ENCODE assay signal across 8 mouse cellular contexts in genomic region chr9:90162926-90163748, GRCm38 (mm10). TPM values are rescaled to one million over a fixed set of nuclear protein-coding genes. Genes with fewer than 3 reads are reported as not detected.
A peak's percentile ranks its signal among the peaks of the same experiment; 100 is the strongest.
DNase-seq lines count a peak whose midpoint lies in the region; ATAC-seq and TF ChIP-seq lines count a peak whose summit lies in the region.

Gene Adamts7 (plus strand): TSS chr9:90163069.

- peaks cover 3% of the 10 kb centered on the region for H3K9me3 ChIP-seq in heart, embryonic 12.5 days (replicated peaks)
- H3K9me3 ChIP-seq in kidney, embryonic 15.5 days (replicated peaks), result no peaks in the 10 kb centered on the region
- H3K9me3 ChIP-seq in neural tube, embryonic 15.5 days (replicated peaks), result 0 out of 2 replicates have a peak, but pooled peaks cover 3% of the 10 kb centered on the region

- peak; percentile 51 for ATAC-seq in heart, embryonic 12.5 days (ENCODE audit: insufficient number of reproducible peaks, low FRiP score)
- ATAC-seq in kidney, embryonic 15.5 days (replicated peaks; ENCODE audit: low FRiP score), result peak; percentile 80
- ATAC-seq in neural tube, embryonic 15.5 days (ENCODE audit: low FRiP score), result peak; percentile 81

- under 1% methylated on average over 56 of the region's 60 CpGs for WGBS in heart, embryonic 12.5 days
- WGBS in kidney, embryonic 15.5 days, result under 1% methylated on average over 52 of the region's 60 CpGs
- WGBS in lung, adult 2 months, result under 1% methylated on average over 55 of the region's 60 CpGs
- 1% methylated on average over 58 of the region's 60 CpGs for WGBS in neural tube, embryonic 15.5 days

- H3K4me1 ChIP-seq in heart, embryonic 12.5 days (replicated peaks), result peaks cover 16% of the 10 kb centered on the region; the same call in 1 of the 2 replicates
- peaks cover 17% of the 10 kb centered on the region for H3K4me1 ChIP-seq in kidney, embryonic 15.5 days
- peaks cover 3% of the 10 kb centered on the region; the same call in 1 of the 2 replicates for H3K4me1 ChIP-seq in lung, adult 2 months (ENCODE audit: control insufficient read depth, insufficient read depth, low read length)
- peaks cover 25% of the 10 kb centered on the region for H3K4me1 ChIP-seq in neural tube, embryonic 15.5 days

- no peaks in the 10 kb centered on the region for H3K36me3 ChIP-seq in heart, embryonic 12.5 days
- H3K36me3 ChIP-seq in kidney, embryonic 15.5 days, result no peaks in the 10 kb centered on the region
- 0 out of 2 replicates have a peak, but pooled peaks cover 2% of the 10 kb centered on the region for H3K36me3 ChIP-seq in neural tube, embryonic 15.5 days

- H3K27ac ChIP-seq in heart, embryonic 12.5 days (ENCODE audit: poor library complexity, severe bottlenecking), result no peak within 1 kb of the TSS
- peak within 1 kb of the TSS; percentile 67 for H3K27ac ChIP-seq in kidney, embryonic 15.5 days
- H3K27ac ChIP-seq in neural tube, embryonic 15.5 days (replicated peaks), result peak within 1 kb of the TSS; percentile 75

- peak within 1 kb of the TSS; percentile 70 for H3K4me3 ChIP-seq in heart, embryonic 12.5 days
- peak within 1 kb of the TSS; percentile 64 for H3K4me3 ChIP-seq in kidney, embryonic 15.5 days (replicated peaks)
- H3K4me3 ChIP-seq in lung, adult 2 months (replicated peaks; ENCODE audit: extremely low read depth, low read depth, low read length), result peak within 1 kb of the TSS; percentile 73
- H3K4me3 ChIP-seq in neural tube, embryonic 15.5 days (replicated peaks), result peak within 1 kb of the TSS; percentile 85

- H3K4me2 ChIP-seq in heart, embryonic 12.5 days, result peak within 1 kb of the TSS; percentile 95
- peak within 1 kb of the TSS; percentile 92 for H3K4me2 ChIP-seq in kidney, embryonic 15.5 days
- peak within 1 kb of the TSS; percentile 95 for H3K4me2 ChIP-seq in neural tube, embryonic 15.5 days

- peak; percentile 22 to 40 for DNase-seq in spleen, postnatal 10 days (ENCODE audit: low spot score in 2 of 2)
- DNase-seq in spleen, postnatal 14 days (ENCODE audit: low spot score in 2 of 2), result no peak
- peak; percentile 45 for DNase-seq in embryo, embryonic 11.5 days (ENCODE audit: low read depth, low spot score)
- peak; percentile 54 for DNase-seq in lung, adult 2 months
- DNase-seq in yolk sac, embryonic 10.5 days (ENCODE audit: low spot score), result peak; percentile 57

- peaks cover 5% of the 10 kb centered on the region; the same call in 1 of the 2 replicates for H3K27me3 ChIP-seq in heart, embryonic 12.5 days (replicated peaks)
- H3K27me3 ChIP-seq in kidney, embryonic 15.5 days, result 0 out of 2 replicates have a peak, but pooled peaks cover 4% of the 10 kb centered on the region
- H3K27me3 ChIP-seq in neural tube, embryonic 15.5 days (replicated peaks), result no peaks in the 10 kb centered on the region

- no peak for TF ChIP-seq POLR2A in lung, adult 2 months (IDR thresholded peaks at IDR 0.05; ENCODE audit: borderline replicate concordance, extremely low read depth, low read depth, low read length)

- H3K9ac ChIP-seq in heart, embryonic 12.5 days, result peak within 1 kb of the TSS; percentile 76
- peak within 1 kb of the TSS; percentile 59 for H3K9ac ChIP-seq in kidney, embryonic 15.5 days
- peak within 1 kb of the TSS; percentile 74 for H3K9ac ChIP-seq in neural tube, embryonic 15.5 days (replicated peaks)

- TF ChIP-seq CTCF in lung, adult 2 months (IDR thresholded peaks at IDR 0.05; ENCODE audit: insufficient read depth, low read length), result no peak

RNA-seq across cellular contexts. Expression of gene Adamts7, which starts in this region (rescaled TPM):
- 7.9 and 8.0 TPM in 2 replicates for polyA plus RNA-seq in heart, embryonic 12.5 days (2016; fragmentation: Nextera tagmentation; extraction: Ambion mirVana)
- polyA plus RNA-seq in kidney, embryonic 15.5 days (2015; fragmentation: Nextera tagmentation; extraction: Ambion mirVana), result 13.3 and 14.9 TPM in 2 replicates
- polyA plus RNA-seq in lung, adult 2 months (2012; rRNA removed), result 5.6 and 7.2 TPM in 2 replicates
- 8.0 and 8.5 TPM in 2 replicates for polyA plus RNA-seq in neural tube, embryonic 15.5 days (2015; fragmentation: Nextera tagmentation; extraction: Ambion mirVana)

Comparison
In these comparisons a context has a peak if more than half of its experiments do, and no peak if none do; other contexts are left out.
1. DNase-seq: peak in spleen, postnatal 10 days (2 of 2), embryo, embryonic 11.5 days (single experiment), lung, adult 2 months (single experiment) and yolk sac, embryonic 10.5 days (single experiment); none in spleen, postnatal 14 days (0 of 2).
2. Peak in every context shown above with its lines, with median percentiles within 50 percentile points of each other: ATAC-seq, H3K4me2 ChIP-seq, H3K4me3 ChIP-seq and H3K9ac ChIP-seq.